Mouse (Mus musculus) G1E (cell line): ENCODE results near the gene Gm42906.

Experiments used
- CTCF ChIP-seq: IDR thresholded peaks from 2 replicates; pipeline ENCODE4 v1.5.1; 2012; ENCODE audit warnings: low read depth, low read length, inconsistent platforms, mixed read lengths
- GATA1 ChIP-seq: IDR thresholded peaks from 2 replicates; pipeline ENCODE4 v1.6.1; 2012; ENCODE audit warnings: borderline replicate concordance, low read length, inconsistent platforms, mixed read lengths

DNA sequence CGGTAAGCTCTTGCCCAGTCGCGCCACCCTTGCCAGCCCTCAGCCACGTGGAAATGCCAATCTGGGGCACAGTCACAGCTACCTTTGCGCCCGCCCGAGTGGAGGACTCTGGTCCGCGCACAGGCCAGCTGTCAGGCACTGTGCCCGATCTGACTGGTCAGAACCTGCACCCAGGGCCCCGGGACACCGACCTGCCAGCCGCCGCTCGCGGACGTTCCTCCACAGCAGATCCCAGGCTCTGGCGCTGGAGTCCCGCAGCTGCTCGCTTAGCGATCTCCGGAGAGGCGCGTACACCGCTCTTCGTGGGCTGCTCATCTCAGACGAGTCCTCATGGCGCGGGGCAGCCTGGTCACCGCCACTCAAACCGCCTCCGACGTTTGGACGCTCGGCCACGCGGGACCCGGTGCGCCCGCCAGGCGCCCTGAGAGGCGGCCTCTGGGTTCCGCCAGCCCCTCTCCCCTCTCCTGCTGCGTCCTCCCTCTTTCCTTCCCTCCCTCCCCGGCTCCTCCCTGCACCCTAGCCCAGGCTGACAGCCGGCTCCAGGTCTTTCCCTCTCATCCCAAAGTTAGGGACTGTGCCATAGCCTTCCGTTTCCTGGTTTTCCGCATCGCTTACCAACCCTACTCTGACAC lies 194.4 kb downstream of the Gm42906 start, which contains the start of gene Stard13:
- TF ChIP-seq GATA1, result no peak
- TF ChIP-seq CTCF, result no peak
